Mouse (Mus musculus): ENCODE measurements around the gene Rps21.

Rps21 gene

DNA sequence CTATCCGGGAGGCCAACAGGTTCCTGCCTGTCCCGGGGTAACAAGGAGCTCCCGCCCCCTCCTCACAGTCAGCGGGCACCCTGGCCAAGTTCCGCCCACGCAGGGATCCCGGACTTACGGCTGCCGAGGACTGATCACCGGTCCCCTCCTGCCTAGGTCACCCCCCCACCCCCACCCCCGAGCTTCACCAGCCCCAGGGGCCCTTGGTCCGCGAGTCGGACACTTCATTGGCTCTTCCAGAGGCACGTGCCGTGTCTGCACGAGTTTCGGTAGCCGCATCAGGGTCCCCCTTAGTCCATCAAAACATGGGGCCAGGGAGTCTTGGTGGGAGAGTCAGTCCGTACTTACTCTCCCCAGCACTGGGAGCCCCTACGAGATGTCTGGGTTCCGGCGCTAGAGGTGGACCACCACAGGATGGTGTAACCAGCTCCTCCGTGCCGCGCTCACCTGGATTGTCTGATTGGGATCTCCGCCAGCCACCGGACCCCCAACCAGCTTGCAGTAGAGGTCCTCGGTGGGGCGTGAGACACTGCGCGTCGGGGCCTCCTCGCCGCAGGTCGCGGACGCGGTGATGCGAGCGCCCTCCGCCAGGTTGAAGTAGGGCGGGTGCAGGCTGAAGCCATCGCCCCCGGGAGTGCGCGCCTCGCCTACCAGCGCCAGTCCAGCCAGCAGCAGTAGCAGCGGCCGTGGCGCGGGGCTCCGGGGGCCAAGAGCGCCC lies 32.0 kb upstream of the Rps21 start:
- no peak for TF ChIP-seq GATA4 (IDR thresholded peaks at IDR 0.05; ENCODE audit: insufficient replicate concordance, low read length)

DNA sequence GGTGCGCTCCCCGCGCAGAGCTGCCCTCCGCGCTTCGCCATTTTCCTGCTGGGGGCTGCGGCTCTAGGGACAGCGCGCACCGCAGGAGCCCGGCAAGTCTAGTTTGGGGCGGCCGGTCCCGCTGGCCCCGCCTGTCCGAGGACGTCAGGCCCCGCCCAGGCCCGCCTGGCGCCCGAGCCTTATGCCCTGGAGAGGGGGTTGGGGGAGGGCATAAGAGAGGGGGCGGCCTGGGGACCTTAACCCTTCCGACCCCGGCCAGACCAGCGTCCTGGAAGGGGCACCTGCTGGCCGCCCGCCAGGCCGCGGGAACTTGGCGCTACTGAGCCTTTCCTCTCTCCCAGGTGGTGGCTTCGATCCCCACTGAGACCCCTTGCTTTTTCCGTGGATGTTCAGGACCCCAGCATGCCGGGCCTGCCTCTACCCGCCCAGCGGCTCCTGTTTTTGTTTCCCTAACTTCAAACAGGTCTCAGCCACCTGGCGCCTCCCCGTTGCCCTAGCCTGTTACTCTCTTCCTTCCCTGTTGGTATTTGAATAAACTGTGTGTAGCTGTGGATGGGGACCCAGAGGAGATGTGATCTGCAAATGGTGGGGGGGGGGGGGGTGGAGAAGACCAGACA lies 31.3 kb upstream of the Rps21 start, which contains the start of gene Lama5:
TSS of gene Lama5 (minus strand) at position 98 of the 617 bp plus-strand sequence.
- TF ChIP-seq GATA4 (IDR thresholded peaks at IDR 0.05; ENCODE audit: insufficient replicate concordance, low read length): no peak

DNA sequence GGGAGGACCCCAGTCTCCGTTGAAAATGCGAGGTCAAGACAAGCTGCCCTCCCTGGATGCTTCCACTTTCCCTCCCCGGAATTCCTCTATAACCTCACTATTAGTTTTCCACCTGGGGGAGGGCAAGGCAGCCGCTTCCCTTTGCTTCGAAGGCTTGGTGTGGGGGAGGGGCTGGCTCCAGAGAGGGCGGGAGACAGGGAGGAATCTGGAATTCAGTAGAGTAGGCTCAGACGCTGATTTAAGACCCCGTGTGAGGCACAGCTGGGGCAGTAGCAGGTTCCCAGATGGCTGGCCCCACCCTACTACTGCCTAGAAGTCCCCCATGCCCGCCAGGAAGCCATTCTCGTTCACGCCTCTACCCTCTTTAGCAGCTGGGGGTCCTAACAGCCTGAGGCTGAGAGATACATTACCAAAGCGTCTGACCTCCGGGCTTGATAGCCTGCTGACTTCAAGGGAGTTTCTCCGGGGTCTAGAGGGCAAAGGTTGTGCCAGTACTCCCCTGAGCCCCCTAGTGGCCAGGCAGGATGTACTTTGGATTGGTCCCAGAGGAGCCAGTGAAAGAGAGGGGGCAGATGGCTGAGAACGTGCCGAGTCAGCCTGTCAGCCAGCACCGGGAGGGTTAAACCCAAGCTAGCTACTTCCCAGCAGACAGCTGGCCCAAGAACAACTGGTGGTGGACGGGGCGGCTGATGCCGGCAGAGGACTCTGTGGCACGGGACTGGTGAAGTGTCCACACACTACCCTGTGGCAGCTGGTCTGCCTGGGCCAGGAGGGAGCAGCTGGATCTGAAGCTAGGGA lies 29.7 kb upstream of the Rps21 start:
- no peak for TF ChIP-seq GATA4 (IDR thresholded peaks at IDR 0.05; ENCODE audit: insufficient replicate concordance, low read length)

DNA sequence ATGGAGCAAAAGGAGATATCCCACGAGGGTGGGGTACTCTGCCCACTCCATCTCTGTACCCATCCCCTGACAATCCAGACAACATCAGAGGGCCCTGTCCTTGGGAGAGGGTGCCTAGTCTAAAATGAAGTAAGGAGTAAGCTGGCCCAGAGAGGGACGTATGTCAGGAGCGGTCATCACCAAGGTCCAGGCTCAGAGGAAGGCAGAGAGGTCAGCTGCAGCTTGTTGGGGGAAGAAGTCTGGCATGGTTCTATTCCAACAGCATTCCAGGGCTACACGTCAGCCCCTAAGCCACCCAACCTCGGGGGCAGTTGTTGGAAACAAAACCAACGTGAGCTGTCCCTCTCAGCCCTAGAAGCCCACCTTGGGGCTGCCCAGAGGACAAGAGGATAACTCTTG lies 29.1 kb upstream of the Rps21 start:
- TF ChIP-seq GATA4 (IDR thresholded peaks at IDR 0.05; ENCODE audit: insufficient replicate concordance, low read length): no peak

DNA sequence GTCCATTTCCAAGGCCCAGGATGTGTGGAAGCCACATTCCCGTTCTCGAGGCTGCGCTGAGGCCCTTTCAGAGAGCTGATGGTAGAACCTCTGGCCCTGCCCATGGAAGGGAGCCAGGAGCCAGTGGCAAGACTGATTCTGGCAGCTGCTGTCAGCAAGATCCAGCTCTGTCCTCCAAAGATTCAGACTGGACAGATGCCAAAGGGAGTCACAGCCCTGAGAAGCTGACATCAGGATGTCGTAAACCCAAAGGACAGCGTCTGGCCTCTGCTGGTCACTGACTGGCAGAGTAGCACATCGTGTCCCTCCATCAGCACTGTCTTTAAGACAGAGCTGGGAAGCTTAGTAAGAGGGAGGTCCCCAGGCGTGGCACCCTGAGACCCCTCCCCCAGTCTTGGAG lies 28.6 kb upstream of the Rps21 start:
- no peak for TF ChIP-seq GATA4 (IDR thresholded peaks at IDR 0.05; ENCODE audit: insufficient replicate concordance, low read length)

DNA sequence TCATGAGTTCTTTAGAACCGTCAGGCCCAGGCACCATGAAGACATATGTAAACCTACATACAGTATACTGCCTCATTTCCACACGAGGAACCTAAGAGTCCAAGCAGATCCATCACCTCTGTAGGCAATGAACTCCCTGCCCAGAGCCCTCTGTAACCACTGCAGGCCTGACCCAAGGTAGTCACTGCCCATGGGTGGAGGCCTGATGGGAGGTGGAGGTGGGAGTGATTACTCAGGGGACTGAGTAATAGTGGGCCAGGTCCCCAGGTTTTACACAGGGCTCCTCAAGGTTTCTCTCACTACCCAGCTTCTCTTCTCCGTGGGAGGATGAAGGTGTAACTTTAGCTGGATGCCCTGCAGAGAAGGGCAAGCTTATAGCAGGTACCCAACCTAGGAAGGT lies 28.0 kb upstream of the Rps21 start:
- no peak for TF ChIP-seq GATA4 (IDR thresholded peaks at IDR 0.05; ENCODE audit: insufficient replicate concordance, low read length)

DNA sequence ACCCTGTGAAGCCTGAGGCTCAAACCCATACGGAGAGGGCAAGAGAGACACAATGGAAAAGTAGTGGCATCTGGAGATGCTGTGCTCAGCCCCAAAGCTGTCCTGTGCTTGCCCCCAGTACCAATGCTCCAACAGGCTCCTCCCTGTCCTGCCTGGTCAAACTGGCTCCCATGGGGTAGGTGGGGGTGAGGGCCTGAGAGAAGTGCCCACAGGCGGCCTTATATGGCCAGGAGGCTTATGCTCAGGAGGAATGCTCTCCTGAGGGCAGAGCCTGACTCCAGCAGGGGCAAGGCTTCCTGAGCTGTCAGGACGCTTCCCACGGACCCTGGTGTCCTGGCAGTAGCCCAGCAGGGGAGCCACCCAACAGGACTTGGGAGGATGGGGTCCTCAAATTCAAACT lies 26.7 kb upstream of the Rps21 start:
- no peak for TF ChIP-seq GATA4 (IDR thresholded peaks at IDR 0.05; ENCODE audit: insufficient replicate concordance, low read length)

DNA sequence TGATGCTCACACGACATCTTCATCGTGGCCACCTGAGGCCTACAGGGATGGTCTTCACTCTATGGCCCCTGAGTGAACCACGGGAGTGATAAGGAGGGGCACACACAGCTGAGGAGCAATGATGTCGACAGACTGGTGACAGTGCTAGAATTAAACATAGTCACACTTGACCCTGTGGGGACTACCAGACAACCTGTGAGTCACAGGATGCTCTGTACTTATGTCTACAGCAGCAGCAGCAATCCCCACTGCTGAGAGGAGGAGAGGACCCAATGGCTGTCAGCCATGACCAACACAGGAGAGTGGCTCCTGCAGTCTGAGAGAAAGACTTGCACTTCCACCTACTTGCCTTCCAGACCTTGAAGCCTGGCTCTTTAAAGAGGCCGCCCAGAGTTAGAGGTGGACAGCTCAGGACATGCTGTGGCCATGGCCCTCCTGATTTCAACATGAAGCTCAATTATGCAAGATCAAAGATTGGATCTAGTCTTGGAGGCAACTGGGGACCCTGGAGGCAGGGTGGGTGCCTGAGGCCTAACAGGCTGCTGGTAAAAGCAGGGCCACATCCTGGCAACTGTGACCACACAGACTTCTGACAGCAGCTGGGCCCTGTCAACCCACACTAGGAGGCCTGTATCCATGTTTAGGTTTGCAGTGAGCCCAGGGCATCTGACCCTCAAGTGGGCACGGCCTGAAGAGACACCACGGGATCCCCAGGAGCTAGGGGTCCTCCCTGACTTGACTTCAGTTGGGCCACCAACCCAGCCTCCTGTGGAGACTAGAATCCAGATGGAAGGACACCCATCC lies 23.9 kb upstream of the Rps21 start:
- TF ChIP-seq GATA4 (IDR thresholded peaks at IDR 0.05; ENCODE audit: insufficient replicate concordance, low read length): no peak

DNA sequence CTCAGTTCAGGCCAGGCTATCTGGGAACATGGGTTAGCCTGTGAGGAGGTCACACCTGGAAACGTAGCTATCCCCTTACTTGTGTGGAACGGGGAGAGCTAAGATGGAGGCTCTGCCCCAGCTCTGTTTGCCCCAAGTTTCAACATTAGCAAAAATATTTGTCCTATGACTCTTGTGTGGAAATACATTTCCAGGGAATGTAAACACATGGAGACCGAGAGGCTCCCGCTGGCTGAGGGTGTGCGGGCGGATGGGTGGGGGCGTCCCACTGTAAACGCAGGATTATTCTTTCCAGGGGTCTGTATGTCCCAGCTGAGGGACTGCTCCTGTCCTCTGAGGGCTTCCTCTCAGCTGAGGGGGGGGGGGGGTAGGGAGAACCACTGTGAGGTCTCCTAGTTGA lies 22.8 kb upstream of the Rps21 start:
- no peak for TF ChIP-seq GATA4 (IDR thresholded peaks at IDR 0.05; ENCODE audit: insufficient replicate concordance, low read length)

DNA sequence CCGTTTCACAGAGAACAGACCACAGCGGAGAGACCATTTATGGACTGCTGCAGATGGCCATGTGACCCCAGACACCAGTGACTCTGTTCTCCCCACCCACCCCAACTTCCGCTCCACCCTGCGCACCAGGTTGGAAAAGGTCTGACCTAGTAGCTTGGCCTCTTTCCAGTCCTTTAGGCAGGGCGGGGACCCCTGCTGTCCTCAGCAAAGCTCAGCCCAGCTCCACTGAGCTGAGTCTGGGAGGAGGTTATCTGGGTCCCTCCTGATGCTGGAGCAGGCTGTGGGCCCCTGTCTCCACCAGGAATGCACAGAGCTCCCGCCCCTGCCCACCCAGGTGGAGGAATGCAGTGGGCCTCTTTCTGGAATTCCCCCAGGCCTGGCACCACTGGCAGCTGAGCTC lies 22.2 kb upstream of the Rps21 start:
- TF ChIP-seq GATA4 (IDR thresholded peaks at IDR 0.05; ENCODE audit: insufficient replicate concordance, low read length): no peak

DNA sequence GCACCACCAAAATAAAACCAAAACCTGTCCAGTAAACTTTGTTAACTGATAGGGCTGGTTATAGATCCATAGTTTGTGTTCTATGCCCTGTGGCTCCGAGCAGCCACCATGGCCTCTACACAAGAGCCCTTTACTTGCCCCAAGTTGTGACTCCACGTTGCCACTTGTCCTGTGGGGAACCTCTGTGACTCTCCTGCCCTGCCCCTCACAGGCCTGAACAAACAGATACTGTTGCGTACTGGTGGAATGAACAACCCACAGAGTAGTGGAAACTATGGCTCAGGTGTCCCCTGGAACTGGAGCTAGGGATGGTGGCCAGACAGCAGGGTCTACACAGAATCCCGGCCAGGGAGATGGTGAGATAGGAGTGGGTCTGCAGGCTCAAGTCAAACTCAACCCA lies 21.4 kb upstream of the Rps21 start:
- TF ChIP-seq GATA4 (IDR thresholded peaks at IDR 0.05; ENCODE audit: insufficient replicate concordance, low read length): no peak

DNA sequence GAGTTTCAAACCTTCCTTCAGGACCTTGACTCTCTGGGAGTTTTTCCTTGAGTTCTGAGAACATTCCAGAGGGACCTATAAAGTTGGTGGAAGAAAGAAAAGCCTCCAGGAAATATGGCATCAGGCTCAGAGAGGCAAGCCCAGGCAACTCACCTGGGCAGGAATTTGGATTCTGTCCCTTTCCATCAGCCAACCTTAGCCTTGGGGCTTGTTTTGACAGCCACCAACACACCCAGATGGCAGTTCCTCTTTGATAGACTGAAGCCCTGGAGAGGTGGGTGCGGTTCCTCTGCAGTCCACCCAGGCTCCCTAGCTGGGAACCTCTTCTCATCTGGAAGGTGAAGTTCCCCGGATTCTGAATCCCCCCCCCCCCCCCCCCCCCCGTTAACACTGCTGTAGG lies 20.7 kb upstream of the Rps21 start:
- no peak for TF ChIP-seq GATA4 (IDR thresholded peaks at IDR 0.05; ENCODE audit: insufficient replicate concordance, low read length)

DNA sequence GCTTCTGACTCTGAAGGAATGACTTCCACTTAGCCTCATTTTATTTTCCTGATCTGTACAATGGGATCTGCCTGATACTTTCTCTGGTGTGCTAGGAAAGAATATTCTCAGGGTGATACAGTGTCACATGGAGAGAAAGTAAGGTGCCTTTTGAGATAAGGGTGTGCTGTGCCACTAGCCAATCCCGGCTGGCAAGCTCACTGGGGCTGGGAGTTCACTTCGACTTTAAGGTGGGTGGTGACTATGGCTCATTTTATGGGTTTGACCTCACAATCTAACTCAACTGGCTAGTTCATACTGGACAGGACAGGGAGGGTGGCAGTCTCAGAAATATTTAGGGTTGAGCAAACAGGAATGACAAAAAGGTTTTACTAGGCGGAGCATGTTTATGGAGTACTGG lies 20.2 kb upstream of the Rps21 start:
- TF ChIP-seq GATA4 (IDR thresholded peaks at IDR 0.05; ENCODE audit: insufficient replicate concordance, low read length): no peak

DNA sequence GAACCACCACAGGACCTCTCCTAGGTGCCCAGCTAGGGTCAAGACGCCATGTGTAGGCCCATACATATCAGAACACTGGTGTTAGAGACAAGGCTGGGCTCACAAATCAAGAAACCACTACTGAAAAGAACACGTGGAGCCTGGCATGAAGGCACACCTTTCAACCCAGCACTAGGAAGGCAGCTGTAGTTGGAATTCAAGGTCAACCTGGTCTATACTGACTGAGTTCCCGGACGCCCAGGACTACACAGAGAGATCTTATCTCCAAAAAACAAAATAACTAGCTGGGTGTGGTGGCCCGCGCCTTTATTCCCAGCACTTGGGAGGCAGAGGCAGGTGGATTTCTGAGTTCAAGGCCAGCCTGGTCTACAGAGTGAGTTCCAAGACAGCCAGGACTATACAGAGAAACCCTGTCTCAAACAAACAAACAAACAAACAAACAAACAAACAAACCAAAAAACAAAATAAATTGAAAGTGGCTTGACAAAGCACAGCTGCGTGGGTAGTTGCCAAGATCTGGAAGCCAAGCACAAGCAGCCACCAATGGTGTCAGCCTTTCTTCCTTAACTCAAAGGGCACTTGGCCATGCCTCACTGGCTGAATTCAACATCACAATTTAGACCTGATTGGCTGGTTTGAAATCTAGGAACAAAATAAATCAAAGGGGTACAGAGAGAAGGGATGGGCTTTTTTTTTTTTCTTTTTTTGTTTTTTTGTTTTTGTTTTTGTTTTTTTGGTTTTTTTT lies 19.4 kb upstream of the Rps21 start:
- no peak for TF ChIP-seq GATA4 (IDR thresholded peaks at IDR 0.05; ENCODE audit: insufficient replicate concordance, low read length)

DNA sequence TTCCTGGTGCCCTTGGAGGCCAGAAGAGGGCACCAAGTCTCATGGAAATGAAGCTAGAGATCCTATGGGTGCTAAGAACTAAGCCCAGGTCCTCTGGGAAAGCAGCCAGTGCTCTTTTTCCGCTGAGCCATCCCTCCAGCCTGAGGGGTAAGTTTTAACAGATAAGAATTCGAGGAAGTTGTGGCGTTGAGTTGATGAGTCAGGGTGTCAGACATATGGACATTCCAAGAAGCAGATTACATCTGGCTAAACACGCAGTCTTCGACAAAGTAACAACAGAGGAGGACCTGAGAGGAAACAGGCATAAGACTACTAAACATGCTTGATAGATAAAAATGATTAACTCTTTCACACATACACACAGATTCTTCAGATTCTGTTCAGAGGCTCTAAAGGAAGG lies 18.6 kb upstream of the Rps21 start:
- TF ChIP-seq GATA4 (IDR thresholded peaks at IDR 0.05; ENCODE audit: insufficient replicate concordance, low read length): no peak

Data from liver, adult (tissue).